Mouse (Mus musculus): Measurements from ENCODE around the gene 4930486L24Rik. TPM values are rescaled to one million over a fixed set of nuclear protein-coding genes. Genes with fewer than 3 reads are reported as not detected.

4930486L24Rik gene
- polyA plus RNA-seq, 1 experiment from 2014 or later = 0.09 TPM

- WGBS (ENCODE audit: insufficient replicate concordance) = 42% methylated on average over 2 of the region's 2 CpGs
Measured at GRCm38 (mm10) chr13:60839353-60839902, 24.8 kb downstream of the 4930486L24Rik start.

DNA sequence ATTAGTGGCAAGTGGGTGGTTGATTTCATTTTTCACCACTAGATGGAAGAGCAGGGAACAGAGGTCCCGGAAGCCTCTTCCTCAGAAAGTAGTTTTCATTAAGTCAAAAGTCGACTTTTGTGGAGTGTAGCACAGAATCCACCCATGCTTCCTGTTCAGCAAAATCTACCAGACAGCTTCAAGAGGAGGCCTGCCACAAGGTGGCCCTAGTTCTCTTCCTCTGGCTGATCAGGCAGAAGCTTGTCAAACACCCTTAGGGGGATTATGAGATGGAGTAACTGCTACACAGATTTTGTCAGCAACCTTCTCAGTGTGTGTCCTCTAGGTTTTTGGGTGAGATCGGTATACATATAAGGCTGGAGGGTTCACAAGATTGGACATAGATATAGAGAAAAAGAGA lies 38.2 kb downstream of the 4930486L24Rik start:
- H3K4me3 ChIP-seq (ENCODE audit: low read depth, low read length) = no peak overlapping the region
- H3K27ac ChIP-seq (ENCODE audit: low read length) = no peak overlapping the region
- H3K36me3 ChIP-seq (ENCODE audit: control insufficient read depth, insufficient read depth) = no peaks in the 10 kb centered on the region
- no peak overlapping the region for H3K4me2 ChIP-seq (ENCODE audit: low read depth, low read length)
- no peaks in the 10 kb centered on the region for H3K9me3 ChIP-seq (replicated peaks; ENCODE audit: control insufficient read depth, low read length)
- no peaks in the 10 kb centered on the region for H3K27me3 ChIP-seq (ENCODE audit: control insufficient read depth, insufficient read depth, low read depth, low read length)
- WGBS (ENCODE audit: insufficient replicate concordance) = 35% methylated on average over 3 of the region's 3 CpGs
- no peak for ATAC-seq (ENCODE audit: low read depth)
- no peaks in the 10 kb centered on the region for H3K4me1 ChIP-seq (ENCODE audit: control insufficient read depth, low read depth, low read length)
- no peak overlapping the region for H3K9ac ChIP-seq (ENCODE audit: low read depth, low read length)

More at GRCm38 (mm10) chr13:60839353-60839902, 24.8 kb downstream of the 4930486L24Rik start:
- H3K4me1 ChIP-seq (ENCODE audit: control insufficient read depth, low read depth, low read length) = no peaks in the 10 kb centered on the region
- no peak overlapping the region for H3K27ac ChIP-seq (ENCODE audit: low read length)
- ATAC-seq (ENCODE audit: low read depth) = no peak
- no peak overlapping the region for H3K4me2 ChIP-seq (ENCODE audit: low read depth, low read length)
- H3K4me3 ChIP-seq (ENCODE audit: low read depth, low read length) = no peak overlapping the region
- H3K9ac ChIP-seq (ENCODE audit: low read depth, low read length) = no peak overlapping the region
- no peaks in the 10 kb centered on the region for H3K36me3 ChIP-seq (ENCODE audit: control insufficient read depth, insufficient read depth)
- no peaks in the 10 kb centered on the region for H3K9me3 ChIP-seq (replicated peaks; ENCODE audit: control insufficient read depth, low read length)
- no peaks in the 10 kb centered on the region for H3K27me3 ChIP-seq (ENCODE audit: control insufficient read depth, insufficient read depth, low read depth, low read length)

- Histone ChIP-seq H3K27ac (ENCODE audit: low read length) (no peak overlapping the region), H3K4me1 (ENCODE audit: control insufficient read depth, low read depth, low read length) (no peaks in the 10 kb centered on the region), H3K4me3 (ENCODE audit: low read depth, low read length) (no peak overlapping the region), H3K9ac (ENCODE audit: low read depth, low read length) (no peak overlapping the region), H3K27me3 (ENCODE audit: control insufficient read depth, insufficient read depth, low read depth, low read length) (no peaks in the 10 kb centered on the region), H3K9me3 (replicated peaks; ENCODE audit: control insufficient read depth, low read length) (no peaks in the 10 kb centered on the region), H3K4me2 (ENCODE audit: low read depth, low read length) (no peak overlapping the region), H3K36me3 (ENCODE audit: control insufficient read depth, insufficient read depth) (no peaks in the 10 kb centered on the region)
- 52% methylated on average over 3 of the region's 3 CpGs for WGBS (ENCODE audit: insufficient replicate concordance)
- no peak for ATAC-seq (ENCODE audit: low read depth)
Measured at GRCm38 (mm10) chr13:60820486-60821175, 43.6 kb downstream of the 4930486L24Rik start.

- ATAC-seq (ENCODE audit: low read depth) = no peak
- H3K9ac ChIP-seq (ENCODE audit: low read depth, low read length) = no peak overlapping the region
- no peaks in the 10 kb centered on the region for H3K36me3 ChIP-seq (ENCODE audit: control insufficient read depth, insufficient read depth)
- no peaks in the 10 kb centered on the region for H3K9me3 ChIP-seq (replicated peaks; ENCODE audit: control insufficient read depth, low read length)
- WGBS (ENCODE audit: insufficient replicate concordance) = 7% methylated on average over 7 of the region's 7 CpGs
- no peak overlapping the region for H3K4me3 ChIP-seq (ENCODE audit: low read depth, low read length)
- no peaks in the 10 kb centered on the region for H3K27me3 ChIP-seq (ENCODE audit: control insufficient read depth, insufficient read depth, low read depth, low read length)
- H3K4me1 ChIP-seq (ENCODE audit: control insufficient read depth, low read depth, low read length) = no peaks in the 10 kb centered on the region
- no peak overlapping the region for H3K27ac ChIP-seq (ENCODE audit: low read length)
- H3K4me2 ChIP-seq (ENCODE audit: low read depth, low read length) = no peak overlapping the region
Measured at GRCm38 (mm10) chr13:60819469-60819868, 44.8 kb downstream of the 4930486L24Rik start.

DNA sequence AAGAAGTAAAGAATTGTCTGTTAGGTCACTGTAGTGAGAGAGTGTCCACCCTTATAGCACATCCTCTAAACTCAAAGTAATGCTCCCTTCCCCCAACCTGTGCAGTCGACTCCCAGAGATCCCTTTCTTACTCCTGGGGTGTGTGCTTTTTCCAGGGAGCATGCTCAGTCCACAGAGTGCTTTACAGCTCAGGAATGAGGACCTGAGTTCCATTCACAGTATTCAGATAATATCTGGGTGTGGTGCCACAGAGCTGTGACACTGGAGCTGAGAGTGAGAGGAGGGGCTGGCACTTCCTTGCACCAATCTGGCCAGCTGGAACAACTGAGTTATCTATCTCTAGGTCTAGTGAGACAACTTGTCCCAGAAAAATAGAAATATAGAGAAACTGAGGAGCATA lies 50.6 kb downstream of the 4930486L24Rik start:
- Histone ChIP-seq H3K9ac (ENCODE audit: low read depth, low read length) (no peak overlapping the region), H3K4me1 (ENCODE audit: control insufficient read depth, low read depth, low read length) (no peaks in the 10 kb centered on the region), H3K27me3 (ENCODE audit: control insufficient read depth, insufficient read depth, low read depth, low read length) (no peaks in the 10 kb centered on the region), H3K9me3 (replicated peaks; ENCODE audit: control insufficient read depth, low read length) (no peaks in the 10 kb centered on the region), H3K27ac (ENCODE audit: low read length) (no peak overlapping the region), H3K36me3 (ENCODE audit: control insufficient read depth, insufficient read depth) (no peaks in the 10 kb centered on the region), H3K4me2 (ENCODE audit: low read depth, low read length) (no peak overlapping the region), H3K4me3 (ENCODE audit: low read depth, low read length) (no peak overlapping the region)
- ATAC-seq (ENCODE audit: low read depth) = no peak
- WGBS (ENCODE audit: insufficient replicate concordance) = 33% methylated on average over 1 of the region's 1 CpGs

DNA sequence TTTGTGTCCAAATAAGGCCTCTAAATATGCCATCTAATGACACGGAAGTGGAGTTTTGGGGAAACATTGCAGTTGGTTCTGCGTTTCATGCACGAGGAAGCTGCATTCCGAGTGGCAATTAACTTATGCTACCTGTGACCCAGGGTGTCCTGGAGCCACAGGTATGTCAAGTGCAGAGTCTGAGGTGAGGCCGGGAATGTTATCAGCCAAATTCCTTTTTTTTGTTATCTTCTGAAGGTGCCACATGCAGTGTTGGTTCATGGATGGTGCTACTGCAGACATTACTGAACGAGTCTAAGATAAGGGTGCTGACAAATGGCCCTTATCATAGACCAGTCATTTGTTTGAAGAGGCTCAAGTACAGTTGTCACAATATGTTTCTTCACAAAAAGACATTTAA lies 51.5 kb downstream of the 4930486L24Rik start:
- Histone ChIP-seq H3K4me3 (ENCODE audit: low read depth, low read length) (no peak overlapping the region), H3K36me3 (ENCODE audit: control insufficient read depth, insufficient read depth) (no peaks in the 10 kb centered on the region), H3K27ac (ENCODE audit: low read length) (no peak overlapping the region), H3K4me1 (ENCODE audit: control insufficient read depth, low read depth, low read length) (no peaks in the 10 kb centered on the region), H3K27me3 (ENCODE audit: control insufficient read depth, insufficient read depth, low read depth, low read length) (no peaks in the 10 kb centered on the region), H3K9me3 (replicated peaks; ENCODE audit: control insufficient read depth, low read length) (no peaks in the 10 kb centered on the region), H3K9ac (ENCODE audit: low read depth, low read length) (no peak overlapping the region), H3K4me2 (ENCODE audit: low read depth, low read length) (no peak overlapping the region)
- 45% methylated on average over 6 of the region's 6 CpGs for WGBS (ENCODE audit: insufficient replicate concordance)
- no peak for ATAC-seq (ENCODE audit: low read depth)

GRCm38 (mm10) chr13:60809690-60810089 lies 54.6 kb downstream of the 4930486L24Rik start:
- no peak overlapping the region for H3K9ac ChIP-seq (ENCODE audit: low read depth, low read length)
- no peaks in the 10 kb centered on the region for H3K36me3 ChIP-seq (ENCODE audit: control insufficient read depth, insufficient read depth)
- H3K4me2 ChIP-seq (ENCODE audit: low read depth, low read length) = no peak overlapping the region
- H3K4me3 ChIP-seq (ENCODE audit: low read depth, low read length) = no peak overlapping the region
- H3K9me3 ChIP-seq (replicated peaks; ENCODE audit: control insufficient read depth, low read length) = no peaks in the 10 kb centered on the region
- no peaks in the 10 kb centered on the region for H3K4me1 ChIP-seq (ENCODE audit: control insufficient read depth, low read depth, low read length)
- no peak for ATAC-seq (ENCODE audit: low read depth)
- no peak overlapping the region for H3K27ac ChIP-seq (ENCODE audit: low read length)
- H3K27me3 ChIP-seq (ENCODE audit: control insufficient read depth, insufficient read depth, low read depth, low read length) = no peaks in the 10 kb centered on the region
- WGBS (ENCODE audit: insufficient replicate concordance) = 45% methylated on average over 2 of the region's 2 CpGs

DNA sequence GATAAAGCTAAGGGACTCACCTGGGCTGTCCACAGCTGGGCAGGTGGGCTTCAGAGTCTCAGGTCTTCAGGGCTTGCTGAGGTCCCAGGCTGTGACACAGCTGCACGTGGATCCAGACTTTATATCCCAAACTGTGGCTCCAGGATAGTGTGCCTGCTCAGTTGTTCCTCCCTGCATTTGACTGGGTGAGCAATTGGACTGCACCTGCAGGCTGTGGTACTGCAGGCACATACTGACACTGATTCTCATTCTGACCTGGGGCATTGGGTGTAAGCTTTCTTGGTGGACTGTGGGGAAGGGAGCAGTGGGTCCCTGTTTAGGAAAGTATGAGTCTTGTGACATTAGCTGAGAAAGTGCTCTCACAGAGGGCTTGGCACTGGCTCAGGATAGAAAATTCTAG lies 61.5 kb downstream of the 4930486L24Rik start, which contains the start of gene Ctsll3:
Gene Ctsll3 (minus strand): TSS at position 101 of the 400 bp plus-strand sequence.
- Histone ChIP-seq H3K4me2 (ENCODE audit: low read depth, low read length) (no peak within 1 kb of the TSS), H3K27me3 (ENCODE audit: control insufficient read depth, insufficient read depth, low read depth, low read length) (no peaks in the 10 kb centered on the region), H3K27ac (ENCODE audit: low read length) (no peak within 1 kb of the TSS), H3K9ac (ENCODE audit: low read depth, low read length) (no peak within 1 kb of the TSS), H3K4me3 (ENCODE audit: low read depth, low read length) (no peak within 1 kb of the TSS), H3K36me3 (ENCODE audit: control insufficient read depth, insufficient read depth) (no peaks in the 10 kb centered on the region), H3K9me3 (replicated peaks; ENCODE audit: control insufficient read depth, low read length) (no peaks in the 10 kb centered on the region), H3K4me1 (ENCODE audit: control insufficient read depth, low read depth, low read length) (no peaks in the 10 kb centered on the region)
- no peak for ATAC-seq (ENCODE audit: low read depth)
- whole genome bisulfite sequencing (ENCODE audit: insufficient replicate concordance) = 28% methylated on average over 1 of the region's 1 CpGs

Data from liver, embryonic 16.5 days (tissue).